Mouse (Mus musculus) layer of hippocampus, postnatal 36 days (tissue): ENCODE data around the gene Cab39. TPM values are rescaled to one million over a fixed set of nuclear protein-coding genes. Genes with fewer than 3 reads are reported as not detected.
"Not testable (repeated sequence)": the region's sequence is repeated elsewhere in the genome, so short reads cannot be mapped to it uniquely, and the experiment has no call there.

Source experiments
- DNase-seq, 2 experiments: peaks; one replicate each; pipeline ENCODE4 v3.0.0; 2022
- total RNA-seq, 2 experiments: library from RNA; stranded (reverse); gene quantifications; 2 replicates each; pipeline ENCODE4 v1.2.3; 2021

Cab39 gene
- total RNA-seq, 2 experiments from 2014 or later, result 142 to 153 TPM

- DNase-seq, result no peak
Measured at GRCm38 (mm10) chr1:85791476-85791875, 1.8 kb upstream of the Cab39 start.

GRCm38 (mm10) chr1:85794106-85794771, 998 bp downstream of the Cab39 start:
- peak in 1 of 2 experiments; percentile 34 for DNase-seq

GRCm38 (mm10) chr1:85795196-85795595, 2.0 kb downstream of the Cab39 start:
- DNase-seq, result no peak

- no peak for DNase-seq
Measured at GRCm38 (mm10) chr1:85799776-85800175, 6.5 kb downstream of the Cab39 start.

- DNase-seq, result no peak
Measured at GRCm38 (mm10) chr1:85802517-85802916, 9.3 kb downstream of the Cab39 start.

- no peak for DNase-seq
Measured at GRCm38 (mm10) chr1:85804551-85804950, 11.3 kb downstream of the Cab39 start.

- no peak for DNase-seq
Measured at GRCm38 (mm10) chr1:85809256-85809655, 16.0 kb downstream of the Cab39 start.

- DNase-seq, result no peak
Measured at GRCm38 (mm10) chr1:85810343-85810742, 17.1 kb downstream of the Cab39 start.

GRCm38 (mm10) chr1:85810787-85811186, 17.5 kb downstream of the Cab39 start:
- DNase-seq, result no peak

- DNase-seq, result not testable (repeated sequence)
Measured at GRCm38 (mm10) chr1:85814213-85814612, 21.0 kb downstream of the Cab39 start.

- DNase-seq, result no peak
Measured at GRCm38 (mm10) chr1:85818121-85818520, 24.9 kb downstream of the Cab39 start.

- no peak for DNase-seq
Measured at GRCm38 (mm10) chr1:85819695-85820094, 26.5 kb downstream of the Cab39 start.

- no peak for DNase-seq
Measured at GRCm38 (mm10) chr1:85822239-85822638, 29.0 kb downstream of the Cab39 start.

- DNase-seq, result no peak
Measured at GRCm38 (mm10) chr1:85824905-85825304, 31.7 kb downstream of the Cab39 start.

GRCm38 (mm10) chr1:85827166-85827565, 33.9 kb downstream of the Cab39 start:
- DNase-seq, result no peak

GRCm38 (mm10) chr1:85829016-85829415, 35.8 kb downstream of the Cab39 start:
- no peak for DNase-seq

GRCm38 (mm10) chr1:85838056-85838455, 44.8 kb downstream of the Cab39 start:
- DNase-seq, result no peak

- no peak for DNase-seq
Measured at GRCm38 (mm10) chr1:85839356-85839755, 46.1 kb downstream of the Cab39 start.

- DNase-seq, result no peak
Measured at GRCm38 (mm10) chr1:85839790-85840189, 46.5 kb downstream of the Cab39 start.

GRCm38 (mm10) chr1:85840421-85840820, 47.2 kb downstream of the Cab39 start:
- DNase-seq, result no peak

- no peak for DNase-seq
Measured at GRCm38 (mm10) chr1:85842251-85842650, 49.0 kb downstream of the Cab39 start.

GRCm38 (mm10) chr1:85843291-85843863, 50.1 kb downstream of the Cab39 start:
- no peak for DNase-seq

- no peak for DNase-seq
Measured at GRCm38 (mm10) chr1:85844981-85845380, 51.7 kb downstream of the Cab39 start.

GRCm38 (mm10) chr1:85845476-85845875, 52.2 kb downstream of the Cab39 start:
- DNase-seq, result no peak
